Mouse (Mus musculus) splenic B cell, adult 2 months (primary cell): ENCODE data around the gene Hnrnpll.

Source experiments
- DNase-seq: peaks from one replicate; pipeline ENCODE4 v3.0.0-alpha.2; 2011; ENCODE audit warnings: low read depth, low spot score
- H3K27me3 ChIP-seq: 2 replicates; pipeline ENCODE4 v1.6.1; 2012; ENCODE audit warnings: mild to moderate bottlenecking, low read length, moderate library complexity, mixed read lengths; ENCODE audit not compliant: control insufficient read depth, poor library complexity, insufficient read depth, severe bottlenecking
- H3K36me3 ChIP-seq: 2 replicates; pipeline ENCODE4 v1.6.1; 2012; ENCODE audit warnings: mild to moderate bottlenecking, low read length, moderate library complexity, mixed read lengths; ENCODE audit not compliant: control insufficient read depth, poor library complexity, insufficient read depth, severe bottlenecking

Hnrnpll gene

GRCm38 (mm10) chr17:80061783-80062619 is at the start of gene Hnrnpll:
Gene Hnrnpll, minus strand, starts transcription at chr17:80062334.
- Histone ChIP-seq H3K36me3 (no peaks in the 10 kb centered on the region), H3K27me3 (peaks cover 2% of the 10 kb centered on the region; the same call in 1 of the 2 replicates)
- DNase-seq = peak; percentile 77

DNA sequence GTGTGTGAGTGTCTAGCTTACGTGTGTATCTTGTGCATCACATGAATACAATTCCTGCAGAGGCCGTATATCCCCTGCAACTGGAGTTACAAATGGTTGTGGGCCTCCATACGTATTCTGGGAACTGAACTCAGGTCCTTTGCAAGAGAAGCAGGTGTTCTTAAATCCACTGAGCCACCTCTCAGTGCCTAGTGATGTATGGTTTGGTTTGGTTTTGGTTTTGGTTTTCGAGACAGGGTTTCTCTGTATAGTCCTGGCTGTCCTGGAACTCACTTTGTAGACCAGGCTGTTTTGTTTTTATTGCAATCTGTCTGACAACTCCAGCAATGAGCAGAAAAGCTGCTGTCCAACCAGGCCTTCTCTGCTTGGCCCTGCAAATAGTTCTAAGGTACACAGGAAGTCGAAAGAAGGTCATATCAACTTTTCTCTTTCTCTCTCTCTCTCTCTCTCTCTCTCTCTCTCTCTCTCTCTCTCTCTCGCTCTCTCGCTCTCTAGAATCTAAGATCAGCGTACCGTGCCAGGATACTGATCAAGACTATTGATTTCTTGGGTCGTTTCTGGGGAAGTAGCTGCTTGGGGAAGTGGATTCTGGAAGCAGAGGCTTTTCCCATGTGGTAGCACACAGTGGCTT is 43.3 kb upstream of the Hnrnpll start:
- no peaks in the 10 kb centered on the region for H3K36me3 ChIP-seq
- DNase-seq = no peak
- no peaks in the 10 kb centered on the region for H3K27me3 ChIP-seq

GRCm38 (mm10) chr17:80099823-80100222 is 37.7 kb upstream of the Hnrnpll start:
- no peaks in the 10 kb centered on the region for H3K27me3 ChIP-seq

DNA sequence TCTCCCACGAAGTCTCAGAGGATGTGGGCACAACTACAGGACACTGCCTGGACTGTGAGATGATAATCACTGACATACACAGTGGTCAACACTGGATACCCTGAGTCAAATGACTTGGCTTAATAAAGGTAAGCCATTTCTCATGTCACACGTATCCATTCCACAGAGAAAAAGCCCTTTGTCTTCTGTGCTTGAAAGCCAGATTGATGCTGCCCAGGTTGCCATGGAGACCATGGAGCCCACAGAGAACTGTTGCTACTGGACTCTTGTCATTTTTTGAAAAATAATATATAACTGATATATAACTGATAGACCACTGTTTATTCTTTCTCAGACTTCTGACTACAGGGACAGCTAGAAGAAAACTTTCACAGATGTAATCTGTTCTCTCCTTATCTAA is 35.1 kb upstream of the Hnrnpll start:
- no peak for DNase-seq
- H3K36me3 ChIP-seq = no peaks in the 10 kb centered on the region
- no peaks in the 10 kb centered on the region for H3K27me3 ChIP-seq

More at GRCm38 (mm10) chr17:80099823-80100222, 37.7 kb upstream of the Hnrnpll start:
- DNase-seq = no peak
- no peaks in the 10 kb centered on the region for H3K36me3 ChIP-seq

GRCm38 (mm10) chr17:80096720-80097114 is 34.6 kb upstream of the Hnrnpll start:
- Histone ChIP-seq H3K36me3 (no peaks in the 10 kb centered on the region), H3K27me3 (no peaks in the 10 kb centered on the region)
- no peak for DNase-seq

GRCm38 (mm10) chr17:80096043-80096719 is 34.0 kb upstream of the Hnrnpll start:
- DNase-seq = peak; percentile 9
- H3K27me3 ChIP-seq = no peaks in the 10 kb centered on the region; the same call in 1 of the 2 replicates
- H3K36me3 ChIP-seq = no peaks in the 10 kb centered on the region

- no peaks in the 10 kb centered on the region; the same call in 1 of the 2 replicates for H3K27me3 ChIP-seq
- DNase-seq = no peak
- H3K36me3 ChIP-seq = no peaks in the 10 kb centered on the region
Observed at GRCm38 (mm10) chr17:80095254-80095899, 33.2 kb upstream of the Hnrnpll start.

DNA sequence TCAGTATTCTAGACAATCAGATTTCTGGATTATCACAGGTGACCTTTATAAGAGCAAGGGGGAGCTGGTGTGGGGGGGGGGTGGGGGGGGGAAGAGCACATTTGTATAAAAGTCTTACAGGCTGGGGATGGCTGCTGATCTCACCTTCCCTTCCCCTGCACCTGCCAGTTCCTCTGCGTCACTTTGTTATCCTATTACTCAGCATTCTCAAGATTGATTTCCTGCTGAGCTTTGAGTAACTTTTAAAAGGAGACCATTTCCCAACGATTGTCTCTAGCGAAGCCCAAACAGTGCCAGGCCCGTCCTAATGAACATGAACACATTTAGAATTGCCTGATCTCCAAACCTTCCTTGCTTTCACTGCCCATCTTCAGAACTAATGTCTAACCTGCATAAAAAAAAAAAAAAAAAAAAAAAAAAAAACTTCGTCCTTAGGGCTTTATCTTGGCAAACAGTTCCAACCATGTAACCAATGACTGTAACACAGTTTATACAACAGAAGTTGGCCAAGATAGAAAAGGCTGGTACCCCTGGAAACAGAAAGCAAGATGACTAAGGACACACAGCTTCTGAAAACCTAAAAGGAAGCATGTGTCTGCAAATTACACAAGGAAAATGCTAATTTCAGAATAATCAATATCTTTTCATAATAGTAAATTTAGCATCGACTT is 29.9 kb upstream of the Hnrnpll start:
- no peaks in the 10 kb centered on the region; the same call in 1 of the 2 replicates for H3K27me3 ChIP-seq
- H3K36me3 ChIP-seq = no peaks in the 10 kb centered on the region
- DNase-seq = no peak

DNA sequence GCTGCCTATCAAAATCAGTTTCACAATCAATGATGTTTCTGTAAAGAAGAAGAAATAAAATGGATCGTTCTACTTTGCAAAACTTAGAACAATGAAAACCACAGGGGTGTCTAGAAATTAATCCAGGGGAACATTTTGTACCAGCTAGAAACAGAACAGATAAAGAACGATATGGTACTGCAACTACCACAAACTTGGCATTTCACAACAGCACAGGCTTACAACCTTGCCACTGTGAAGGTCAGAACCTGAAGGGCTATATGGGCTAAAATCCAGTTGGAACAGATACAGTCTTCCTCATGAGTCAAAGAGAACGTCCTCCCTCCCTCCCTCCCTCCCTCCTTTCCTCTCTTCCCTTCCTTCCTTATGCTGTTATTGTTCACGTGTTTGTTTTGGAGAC is 28.4 kb upstream of the Hnrnpll start:
- H3K27me3 ChIP-seq = no peaks in the 10 kb centered on the region; the same call in 1 of the 2 replicates
- no peaks in the 10 kb centered on the region for H3K36me3 ChIP-seq
- DNase-seq = no peak

DNA sequence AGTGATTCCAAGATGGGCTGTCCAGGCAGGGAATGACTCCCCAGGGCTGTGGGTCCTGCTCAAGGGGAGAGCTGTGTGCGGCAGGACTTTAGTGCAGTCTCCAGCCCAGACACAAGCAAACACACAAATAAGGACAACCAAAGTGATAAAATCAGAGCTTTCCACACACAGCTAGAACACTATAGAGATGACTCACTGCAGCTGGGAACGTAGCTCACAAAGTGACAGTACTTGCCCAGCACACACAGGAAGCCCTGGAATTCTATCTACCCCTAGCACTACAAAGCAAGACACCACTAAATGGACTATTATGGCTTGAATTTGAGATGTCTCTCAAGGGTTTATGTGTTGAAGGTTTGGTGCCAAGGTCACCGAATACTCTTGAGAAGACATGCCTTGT is 26.0 kb upstream of the Hnrnpll start:
- H3K27me3 ChIP-seq = no peaks in the 10 kb centered on the region; the same call in 1 of the 2 replicates
- DNase-seq = no peak
- H3K36me3 ChIP-seq = no peaks in the 10 kb centered on the region

GRCm38 (mm10) chr17:80086591-80086990 is 24.5 kb upstream of the Hnrnpll start:
- no peak for DNase-seq
- no peaks in the 10 kb centered on the region; the same call in 1 of the 2 replicates for H3K27me3 ChIP-seq
- no peaks in the 10 kb centered on the region for H3K36me3 ChIP-seq

GRCm38 (mm10) chr17:80084424-80084823 is 22.3 kb upstream of the Hnrnpll start:
- H3K36me3 ChIP-seq = no peaks in the 10 kb centered on the region
- DNase-seq = no peak
- no peaks in the 10 kb centered on the region for H3K27me3 ChIP-seq

GRCm38 (mm10) chr17:80083223-80083622 is 21.1 kb upstream of the Hnrnpll start:
- no peaks in the 10 kb centered on the region for H3K27me3 ChIP-seq
- no peak for DNase-seq
- no peaks in the 10 kb centered on the region for H3K36me3 ChIP-seq

GRCm38 (mm10) chr17:80078726-80079125 is 16.6 kb upstream of the Hnrnpll start:
- no peaks in the 10 kb centered on the region for H3K36me3 ChIP-seq
- no peak for DNase-seq
- no peaks in the 10 kb centered on the region for H3K27me3 ChIP-seq
